Mouse (Mus musculus) embryonic facial prominence, embryonic 12.5 days (tissue): ENCODE data around the gene Adamts1. TPM values are rescaled to one million over a fixed set of nuclear protein-coding genes. Genes with fewer than 3 reads are reported as not detected.

Experiments
- ATAC-seq: fragments of 200-750 bp; cut with Nextera tagmentation; 2 replicates; pipeline ENCODE4 v1.8.0; 2017; ENCODE audit not compliant: insufficient number of reproducible peaks, insufficient read depth, low FRiP score, low TSS enrichment
- H3K27ac ChIP-seq: fragments of 300-500 bp; sonication (generic); 2 replicates; pipeline ENCODE4 v1.5.1; 2016; ENCODE audit warnings: mild to moderate bottlenecking
- H3K27me3 ChIP-seq: fragments of 300-500 bp; sonication (generic); 2 replicates; pipeline ENCODE4 v1.6.1; 2016; ENCODE audit warnings: mild to moderate bottlenecking, moderate library complexity
- H3K36me3 ChIP-seq: fragments of 300-500 bp; sonication (generic); 2 replicates; pipeline ENCODE4 v1.6.1; 2016; ENCODE audit warnings: mild to moderate bottlenecking
- H3K4me1 ChIP-seq: fragments of 300-500 bp; sonication (generic); 2 replicates; pipeline ENCODE4 v1.6.1; 2016
- H3K4me2 ChIP-seq: fragments of 300-500 bp; sonication (generic); replicated peaks from 2 replicates; pipeline ENCODE4 v1.6.1; 2016; ENCODE audit warnings: mild to moderate bottlenecking, moderate library complexity
- H3K4me3 ChIP-seq: fragments of 300-500 bp; sonication (generic); 2 replicates; pipeline ENCODE4 v1.5.1; 2016; ENCODE audit warnings: mild to moderate bottlenecking
- H3K9ac ChIP-seq: fragments of 300-500 bp; sonication (generic); 2 replicates; pipeline ENCODE4 v1.6.1; 2016; ENCODE audit warnings: mild to moderate bottlenecking, moderate library complexity
- H3K9me3 ChIP-seq: fragments of 300-500 bp; sonication (generic); 2 replicates; pipeline ENCODE4 v1.6.1; 2016; ENCODE audit warnings: mild to moderate bottlenecking, moderate library complexity
- WGBS: fragments of 180-500 bp; shearing (Covaris S2); methylation state at CpG from one replicate; pipeline ENCODE4 v1.1.7; 2016; 5-methylcytosine and 5-hydroxymethylcytosine counted together
- polyA plus RNA-seq: library from polyadenylated mRNA; unstranded; fragments of >200 nt; fragmentation: Nextera tagmentation; extraction: Ambion mirVana; gene quantifications from 2 replicates; pipeline ENCODE4 v1.2.1, GENCODE M21; 2016

Adamts1 gene
- polyA plus RNA-seq: 50.2 and 50.9 TPM in 2 replicates

DNA sequence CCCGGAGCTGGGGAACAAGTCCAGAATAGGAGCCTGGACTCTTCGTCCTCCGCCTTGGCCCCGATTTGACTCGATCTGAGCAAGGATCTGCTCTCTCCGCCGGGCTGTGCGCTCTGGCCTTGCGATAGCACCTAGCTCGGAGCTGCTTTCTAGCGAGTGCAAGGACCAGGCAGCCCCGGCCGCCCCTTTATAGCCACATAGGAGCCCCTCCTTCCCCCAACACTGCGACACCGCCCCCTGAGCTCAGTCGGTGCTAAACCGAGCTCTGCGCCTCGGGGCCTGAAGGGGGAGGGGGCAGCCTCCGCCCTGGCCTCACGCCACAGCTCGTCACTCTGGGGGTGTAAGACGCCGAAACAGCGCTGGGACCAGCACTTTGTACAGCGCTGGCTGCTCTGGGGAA, at the start of gene Adamts1:
Adamts1 (minus strand) TSS at position 160 of the 400 bp plus-strand sequence.
- Histone ChIP-seq H3K36me3 (peaks cover 19% of the 10 kb centered on the region), H3K27me3 (no peaks in the 10 kb centered on the region), H3K27ac (peak within 1 kb of the TSS; percentile 92), H3K4me3 (peak within 1 kb of the TSS; percentile 86), H3K4me1 (0 out of 2 replicates have a peak, but pooled peaks cover 6% of the 10 kb centered on the region), H3K9ac (peak within 1 kb of the TSS; percentile 85), H3K4me2 (peak within 1 kb of the TSS; percentile 85), H3K9me3 (no peaks in the 10 kb centered on the region)
- peak; percentile 85 for ATAC-seq
- 1% methylated on average over 26 of the region's 26 CpGs for WGBS

DNA sequence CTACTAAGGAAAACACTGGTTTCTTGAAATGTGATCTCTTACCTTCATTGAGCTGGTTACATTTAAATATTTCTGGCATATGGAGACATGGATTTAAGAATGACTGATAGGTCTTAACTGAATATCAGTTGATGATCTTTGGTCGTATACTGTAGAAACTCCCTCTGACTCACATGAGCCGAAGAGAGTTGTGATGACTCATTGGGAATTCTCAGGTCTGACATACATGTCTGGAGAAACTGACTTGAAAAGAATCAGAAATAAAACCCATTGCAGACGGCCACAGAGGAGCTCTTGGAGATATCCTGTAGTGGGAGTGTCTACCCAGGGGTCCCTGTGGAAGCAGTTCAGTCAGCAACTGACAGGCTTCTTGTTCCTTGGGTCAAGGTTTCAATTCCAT, 24.2 kb upstream of the Adamts1 start:
- no peaks in the 10 kb centered on the region for H3K4me1 ChIP-seq
- no peak overlapping the region for H3K27ac ChIP-seq
- H3K9me3 ChIP-seq: no peaks in the 10 kb centered on the region
- no peaks in the 10 kb centered on the region for H3K27me3 ChIP-seq
- no peak overlapping the region for H3K4me2 ChIP-seq
- no peak overlapping the region for H3K9ac ChIP-seq
- WGBS: 74% methylated on average over 3 of the region's 3 CpGs
- no peak overlapping the region for H3K4me3 ChIP-seq
- no peaks in the 10 kb centered on the region for H3K36me3 ChIP-seq
- no peak for ATAC-seq

DNA sequence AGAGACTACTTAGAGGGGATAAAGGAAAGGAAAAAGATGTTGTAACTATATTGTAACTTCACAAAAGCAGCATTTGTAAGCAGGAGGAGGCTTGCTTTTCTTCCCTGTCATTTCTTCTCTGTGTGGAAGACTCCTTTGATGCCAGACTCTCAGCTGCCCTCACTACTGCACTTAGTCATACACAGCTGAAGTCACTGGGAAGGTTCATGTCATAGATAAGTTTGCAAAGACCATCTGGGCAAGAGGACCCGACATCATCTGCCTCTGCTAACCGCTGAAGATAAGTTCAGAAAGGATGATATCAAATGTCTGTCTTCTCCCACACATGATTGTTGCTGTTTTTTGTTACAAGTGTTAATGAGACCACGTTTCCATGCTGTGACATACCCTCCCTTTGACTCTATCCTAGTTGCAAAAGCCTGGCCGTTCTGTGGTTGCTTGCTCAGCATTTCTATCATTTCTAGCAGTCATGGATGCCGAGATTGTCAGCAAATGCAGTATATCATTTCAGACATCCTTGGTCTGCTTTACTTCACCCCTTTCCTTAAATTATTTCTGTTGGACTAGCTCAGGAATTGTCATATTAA, 19.5 kb upstream of the Adamts1 start:
- Histone ChIP-seq H3K9ac (no peak overlapping the region), H3K36me3 (no peaks in the 10 kb centered on the region), H3K4me1 (no peaks in the 10 kb centered on the region), H3K27me3 (no peaks in the 10 kb centered on the region), H3K4me3 (no peak overlapping the region), H3K27ac (no peak overlapping the region), H3K4me2 (no peak overlapping the region), H3K9me3 (no peaks in the 10 kb centered on the region)
- no peak for ATAC-seq
- 77% methylated on average over 5 of the region's 5 CpGs for WGBS

DNA sequence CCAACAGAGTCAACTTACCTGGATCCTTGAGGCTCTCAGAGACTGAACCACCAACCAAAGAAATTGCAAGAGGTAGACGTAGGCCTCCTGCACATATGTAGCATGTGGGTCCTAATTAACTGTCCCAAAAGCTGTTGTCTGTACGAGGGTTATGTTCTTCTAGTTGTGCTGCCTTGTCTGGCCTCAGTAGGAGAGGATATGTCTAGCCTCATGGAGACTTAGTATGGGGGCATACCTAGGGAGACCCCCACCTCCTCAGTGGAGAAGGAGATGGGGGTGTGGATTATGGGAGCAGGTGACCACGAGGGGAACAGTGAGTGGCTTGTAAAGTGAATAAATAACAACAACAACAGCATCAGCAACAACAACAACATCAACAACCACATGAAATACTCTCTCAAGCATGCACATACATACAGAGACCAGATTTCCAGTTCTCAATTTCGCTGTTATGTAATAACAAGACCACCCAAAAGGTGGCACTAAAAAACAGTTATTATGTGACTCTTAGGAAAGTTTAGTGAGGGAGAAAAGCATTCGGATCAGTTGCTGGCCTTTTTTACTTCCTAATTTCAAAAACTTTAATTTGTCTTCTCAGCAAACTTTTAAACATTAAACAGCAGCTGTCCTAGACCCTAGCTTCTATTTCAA, 17.0 kb upstream of the Adamts1 start:
- Histone ChIP-seq H3K4me2 (no peak overlapping the region), H3K27ac (no peak overlapping the region), H3K9me3 (no peaks in the 10 kb centered on the region), H3K27me3 (no peaks in the 10 kb centered on the region), H3K36me3 (no peaks in the 10 kb centered on the region), H3K4me3 (no peak overlapping the region), H3K4me1 (no peaks in the 10 kb centered on the region), H3K9ac (no peak overlapping the region)
- no peak for ATAC-seq
- WGBS: 55% methylated on average over 5 of the region's 5 CpGs

DNA sequence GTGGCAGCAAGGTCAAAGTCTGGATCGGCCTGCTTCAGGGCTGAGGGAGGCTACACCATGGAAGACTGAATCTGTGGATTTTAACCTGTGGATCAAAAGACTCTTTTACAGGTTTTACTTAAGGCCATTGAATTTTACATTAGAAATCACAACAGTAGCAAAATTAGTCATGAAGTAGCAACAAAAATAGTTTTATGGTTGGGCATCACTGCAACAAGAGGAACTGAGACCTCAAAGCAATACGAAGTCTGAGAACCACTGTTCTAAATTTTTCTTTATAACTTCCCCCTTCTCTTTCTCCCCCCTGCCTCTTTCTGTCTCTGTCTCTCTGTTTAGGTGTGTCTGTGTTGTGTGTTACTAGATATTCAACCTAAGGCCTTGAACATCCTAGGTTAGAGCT, 11.2 kb upstream of the Adamts1 start:
- H3K27me3 ChIP-seq: no peaks in the 10 kb centered on the region
- no peaks in the 10 kb centered on the region for H3K9me3 ChIP-seq
- H3K4me1 ChIP-seq: no peaks in the 10 kb centered on the region
- H3K4me3 ChIP-seq: no peak overlapping the region
- no peak overlapping the region for H3K27ac ChIP-seq
- H3K4me2 ChIP-seq: no peak overlapping the region
- ATAC-seq: no peak
- no peaks in the 10 kb centered on the region for H3K36me3 ChIP-seq
- no peak overlapping the region for H3K9ac ChIP-seq
- WGBS: 79% methylated on average over 2 of the region's 2 CpGs

DNA sequence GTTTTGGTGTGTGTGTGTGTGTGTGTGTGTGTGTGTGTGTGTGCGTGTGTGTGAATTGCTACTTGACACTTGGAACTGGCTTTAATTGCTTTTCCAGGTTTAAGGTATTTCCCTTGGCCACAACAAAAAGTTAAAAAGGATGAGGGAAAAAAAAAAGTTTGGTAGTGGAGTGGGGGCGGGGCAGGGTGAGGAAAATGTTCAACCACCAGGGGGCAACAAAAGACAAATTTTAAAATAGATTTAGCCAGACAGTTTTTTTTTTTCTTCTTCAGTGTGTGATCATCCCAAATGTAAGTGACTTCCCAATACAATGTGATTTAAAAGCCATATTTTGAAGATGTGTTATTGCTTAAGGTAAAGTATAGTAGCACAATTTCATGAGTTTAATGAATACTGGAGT, 4.7 kb upstream of the Adamts1 start:
- Histone ChIP-seq H3K36me3 (no peaks in the 10 kb centered on the region), H3K4me2 (no peak overlapping the region), H3K9me3 (no peaks in the 10 kb centered on the region), H3K4me1 (0 out of 2 replicates have a peak, but pooled peaks cover 6% of the 10 kb centered on the region), H3K27me3 (no peaks in the 10 kb centered on the region), H3K4me3 (no peak overlapping the region), H3K9ac (no peak overlapping the region), H3K27ac (no peak overlapping the region)
- no peak for ATAC-seq
- 13% methylated on average over 2 of the region's 2 CpGs for WGBS

DNA sequence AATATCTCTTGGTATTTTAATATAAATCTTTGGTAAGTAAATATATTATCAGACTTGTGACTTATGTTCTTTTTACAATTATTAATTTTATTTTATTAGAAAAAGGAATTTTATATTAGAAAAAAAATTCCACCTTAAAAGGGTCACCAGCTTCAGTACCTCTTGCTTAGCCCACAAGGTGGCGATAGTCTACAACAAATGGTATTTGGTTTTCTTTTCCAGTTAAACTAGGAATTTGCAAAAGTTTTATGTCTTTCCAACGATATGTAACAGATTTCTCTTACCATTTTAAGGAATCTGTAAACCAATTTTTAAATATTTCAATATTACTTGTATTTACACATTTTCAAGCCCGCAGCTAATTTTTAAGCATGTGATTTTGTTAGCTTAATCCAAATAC, 4.2 kb upstream of the Adamts1 start:
- H3K9ac ChIP-seq: no peak overlapping the region
- H3K27ac ChIP-seq: no peak overlapping the region
- no peak overlapping the region for H3K4me2 ChIP-seq
- 0 out of 2 replicates have a peak, but pooled peaks cover 6% of the 10 kb centered on the region for H3K4me1 ChIP-seq
- no peaks in the 10 kb centered on the region for H3K27me3 ChIP-seq
- no peaks in the 10 kb centered on the region for H3K36me3 ChIP-seq
- H3K4me3 ChIP-seq: no peak overlapping the region
- WGBS: 19% methylated on average over 3 of the region's 3 CpGs
- ATAC-seq: no peak
- no peaks in the 10 kb centered on the region for H3K9me3 ChIP-seq

DNA sequence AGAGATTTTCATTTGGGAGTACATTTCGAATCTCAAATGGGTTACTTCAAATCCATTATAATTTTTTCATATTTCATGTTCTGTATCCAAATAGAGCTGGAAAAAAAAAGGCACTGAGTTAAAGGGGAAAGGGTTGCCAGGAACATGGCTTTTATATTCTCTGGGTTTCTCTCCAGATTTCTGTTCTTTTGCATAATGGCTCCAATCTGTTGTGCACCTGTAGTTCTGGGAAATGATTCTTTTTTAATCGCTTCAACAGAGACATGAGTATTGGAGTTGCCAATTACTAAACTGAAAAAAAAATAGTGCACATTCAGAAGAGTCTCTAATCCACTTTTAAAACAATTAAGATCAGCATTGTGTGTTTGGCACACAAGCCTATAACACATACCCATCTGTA, 2.7 kb upstream of the Adamts1 start:
- Histone ChIP-seq H3K4me1 (0 out of 2 replicates have a peak, but pooled peaks cover 6% of the 10 kb centered on the region), H3K9ac (no peak overlapping the region), H3K4me3 (no peak overlapping the region), H3K9me3 (no peaks in the 10 kb centered on the region), H3K4me2 (no peak overlapping the region), H3K27ac (no peak overlapping the region), H3K36me3 (no peaks in the 10 kb centered on the region), H3K27me3 (no peaks in the 10 kb centered on the region)
- WGBS: 74% methylated on average over 2 of the region's 2 CpGs
- ATAC-seq: no peak

DNA sequence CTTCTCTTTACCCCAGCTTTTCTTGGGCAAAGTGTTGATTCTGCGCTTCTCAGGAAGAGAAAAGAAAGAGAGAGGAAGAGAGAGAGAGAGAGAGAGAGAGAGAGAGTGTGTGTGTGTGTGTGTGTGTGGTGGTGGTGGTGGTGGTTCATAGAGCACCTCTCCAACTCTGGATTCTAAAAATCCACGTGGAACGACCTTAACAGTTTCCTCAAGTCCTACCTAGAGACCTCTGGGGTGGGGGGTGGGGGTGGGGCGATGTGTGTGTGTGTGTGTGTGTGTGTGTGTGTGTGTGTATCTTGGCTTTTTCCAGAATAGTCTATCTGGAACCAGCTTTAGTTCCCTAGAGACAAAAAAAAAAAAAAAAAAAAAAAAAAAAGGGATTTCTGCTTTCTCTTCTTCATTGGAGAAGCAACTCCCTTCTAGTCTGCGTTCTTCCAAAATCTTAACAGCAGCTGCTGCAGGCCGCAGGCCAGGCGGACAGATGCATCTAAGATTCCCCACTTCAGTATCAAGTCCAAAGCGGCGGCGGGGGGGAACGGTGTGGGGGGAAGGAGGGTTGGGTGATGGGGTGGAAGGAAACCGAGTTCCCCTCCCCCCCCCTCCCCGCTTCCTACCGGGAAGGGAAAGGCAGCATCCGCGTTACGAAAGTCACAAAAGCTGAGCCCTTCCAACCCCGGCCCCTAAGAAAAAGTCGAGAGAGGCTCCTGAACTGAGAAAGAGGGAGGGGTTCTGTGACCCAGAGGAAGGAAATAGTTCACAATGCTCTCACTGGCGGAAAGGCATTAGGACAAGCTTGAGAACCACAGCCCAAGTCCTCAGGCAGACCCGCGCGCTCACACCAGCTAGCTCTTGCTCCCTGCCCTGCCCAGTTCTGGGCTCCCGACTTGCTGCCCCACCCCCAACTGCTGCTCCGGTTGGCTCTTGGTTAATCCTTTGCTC, 969 bp upstream of the Adamts1 start:
- under 1% methylated on average over 25 of the region's 25 CpGs for WGBS
- Histone ChIP-seq H3K27me3 (no peaks in the 10 kb centered on the region), H3K4me1 (0 out of 2 replicates have a peak, but pooled peaks cover 6% of the 10 kb centered on the region), H3K4me2 (peak overlapping the region; percentile 85), H3K4me3 (peak overlapping the region; percentile 86), H3K27ac (peak overlapping the region; percentile 92), H3K9me3 (no peaks in the 10 kb centered on the region), H3K36me3 (peaks cover 11% of the 10 kb centered on the region), H3K9ac (peak overlapping the region; percentile 85)
- ATAC-seq: no peak

DNA sequence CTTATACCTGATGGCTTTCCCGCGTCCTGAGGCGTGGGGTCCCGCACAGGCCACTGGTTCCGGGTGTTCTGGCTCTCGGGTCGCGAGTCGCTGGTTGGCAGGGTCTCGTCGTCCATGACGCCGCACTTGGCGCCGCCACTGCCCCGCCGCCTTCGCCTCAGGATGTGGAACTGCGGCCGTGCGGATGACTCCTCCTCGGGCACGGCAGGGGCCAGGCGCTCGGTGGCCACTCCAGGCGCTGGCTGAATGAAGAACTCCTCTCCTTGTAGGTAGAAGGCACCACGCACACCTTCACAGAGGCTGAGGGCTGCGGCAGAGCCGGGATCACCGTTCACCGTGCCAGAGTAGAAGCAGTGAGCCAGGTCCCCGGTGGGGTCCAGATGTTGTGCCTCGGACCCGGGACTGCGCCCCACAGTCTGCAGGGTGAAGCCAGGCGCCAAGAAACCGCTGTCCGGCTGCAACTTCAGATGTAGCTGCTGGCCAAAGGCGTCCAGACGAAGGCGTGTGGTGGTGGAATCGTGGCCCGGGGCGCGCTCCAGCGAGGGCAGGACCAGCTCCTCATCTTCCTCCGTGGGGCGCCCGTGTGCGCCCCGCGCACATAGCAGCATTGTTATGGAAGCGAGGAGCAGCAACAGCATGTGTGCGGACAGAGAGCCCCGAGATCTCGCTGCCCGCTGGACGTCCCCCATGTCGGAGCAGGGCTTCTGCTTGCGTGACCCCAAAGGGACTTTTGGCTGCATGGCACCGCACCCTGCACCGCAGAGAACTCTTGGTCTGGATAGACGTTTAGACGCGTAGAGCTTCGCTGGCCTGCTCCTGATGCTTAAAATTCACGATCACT, 722 bp downstream of the Adamts1 start:
- Histone ChIP-seq H3K36me3 (peaks cover 26% of the 10 kb centered on the region), H3K4me3 (peak overlapping the region; percentile 86), H3K27ac (peak overlapping the region; percentile 92), H3K9me3 (no peaks in the 10 kb centered on the region), H3K4me2 (peak overlapping the region; percentile 85), H3K4me1 (0 out of 2 replicates have a peak, but pooled peaks cover 6% of the 10 kb centered on the region), H3K9ac (peak overlapping the region; percentile 85), H3K27me3 (no peaks in the 10 kb centered on the region)
- peak; percentile 5; the same call in 1 of the 2 replicates for ATAC-seq
- WGBS: under 1% methylated on average over 67 of the region's 67 CpGs

DNA sequence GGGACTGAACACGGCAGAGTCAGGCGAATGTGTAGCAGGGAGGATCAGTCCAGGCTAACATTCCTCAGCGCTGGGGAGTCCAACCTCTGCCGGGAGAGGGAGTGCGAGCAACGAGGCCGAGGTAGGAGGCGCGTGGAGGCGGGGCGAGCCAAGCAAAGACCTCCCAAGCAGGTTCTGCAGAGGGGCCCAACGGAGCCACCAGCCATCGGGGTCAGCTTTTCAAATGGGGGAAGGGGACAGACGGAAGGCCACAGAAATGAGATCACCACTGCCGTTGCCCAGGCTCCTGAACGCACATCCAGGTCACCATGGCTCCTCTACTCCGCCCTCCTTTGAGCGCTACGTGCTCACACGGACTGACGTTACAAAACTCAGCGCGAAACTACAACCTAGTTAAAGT, 1.7 kb downstream of the Adamts1 start:
- 0% methylated on average over 23 of the region's 23 CpGs for WGBS
- Histone ChIP-seq H3K36me3 (peaks cover 36% of the 10 kb centered on the region), H3K4me3 (peak overlapping the region; percentile 86), H3K27me3 (no peaks in the 10 kb centered on the region), H3K9me3 (no peaks in the 10 kb centered on the region), H3K4me1 (0 out of 2 replicates have a peak, but pooled peaks cover 6% of the 10 kb centered on the region), H3K4me2 (peak overlapping the region; percentile 85), H3K9ac (peak overlapping the region; percentile 85), H3K27ac (peak overlapping the region; percentile 92)
- peak; percentile 81 for ATAC-seq
